Mouse (Mus musculus): ENCODE measurements around the gene Map7. TPM values are rescaled to one million over a fixed set of nuclear protein-coding genes. Genes with fewer than 3 reads are reported as not detected.

Map7 gene
- polyA plus RNA-seq, 1 experiment = 9.2 TPM

GRCm38 (mm10) chr10:20152131-20152530, 3.9 kb downstream of the Map7 start:
- DNase-seq (ENCODE audit: low spot score) = no peak

GRCm38 (mm10) chr10:20153507-20153906, 5.2 kb downstream of the Map7 start:
- no peak for DNase-seq (ENCODE audit: low spot score)

GRCm38 (mm10) chr10:20155401-20155800, 7.1 kb downstream of the Map7 start:
- no peak for DNase-seq (ENCODE audit: low spot score)

- no peak for DNase-seq (ENCODE audit: low spot score)
Observed at GRCm38 (mm10) chr10:20157021-20157726, 8.9 kb downstream of the Map7 start.

GRCm38 (mm10) chr10:20158756-20159155, 10.5 kb downstream of the Map7 start:
- DNase-seq (ENCODE audit: low spot score) = no peak

- no peak for DNase-seq (ENCODE audit: low spot score)
Observed at GRCm38 (mm10) chr10:20159308-20159707, 11.0 kb downstream of the Map7 start.

- no peak for DNase-seq (ENCODE audit: low spot score)
Observed at GRCm38 (mm10) chr10:20160914-20161313, 12.6 kb downstream of the Map7 start.

- DNase-seq (ENCODE audit: low spot score) = no peak
Observed at GRCm38 (mm10) chr10:20164810-20165209, 16.5 kb downstream of the Map7 start.

- no peak for DNase-seq (ENCODE audit: low spot score)
Observed at GRCm38 (mm10) chr10:20166797-20167196, 18.5 kb downstream of the Map7 start.

GRCm38 (mm10) chr10:20167467-20167866, 19.2 kb downstream of the Map7 start:
- DNase-seq (ENCODE audit: low spot score) = no peak

- no peak for DNase-seq (ENCODE audit: low spot score)
Observed at GRCm38 (mm10) chr10:20169182-20169674, 21.0 kb downstream of the Map7 start.

- DNase-seq (ENCODE audit: low spot score) = no peak
Observed at GRCm38 (mm10) chr10:20169927-20170604, 21.8 kb downstream of the Map7 start.

- peak; percentile 35 for DNase-seq (ENCODE audit: low spot score)
Observed at GRCm38 (mm10) chr10:20170605-20171088, 22.4 kb downstream of the Map7 start.

- no peak for DNase-seq (ENCODE audit: low spot score)
Observed at GRCm38 (mm10) chr10:20171209-20171608, 22.9 kb downstream of the Map7 start.

- DNase-seq (ENCODE audit: low spot score) = no peak
Observed at GRCm38 (mm10) chr10:20171756-20172155, 23.5 kb downstream of the Map7 start.

- DNase-seq (ENCODE audit: low spot score) = no peak
Observed at GRCm38 (mm10) chr10:20173733-20174132, 25.5 kb downstream of the Map7 start.

GRCm38 (mm10) chr10:20176054-20176453, 27.8 kb downstream of the Map7 start:
- no peak for DNase-seq (ENCODE audit: low spot score)

GRCm38 (mm10) chr10:20178807-20179605, 30.7 kb downstream of the Map7 start:
- DNase-seq (ENCODE audit: low spot score) = no peak

GRCm38 (mm10) chr10:20181198-20181597, 32.9 kb downstream of the Map7 start:
- DNase-seq (ENCODE audit: low spot score) = no peak

GRCm38 (mm10) chr10:20181680-20182399, 33.6 kb downstream of the Map7 start:
- DNase-seq (ENCODE audit: low spot score) = no peak

GRCm38 (mm10) chr10:20184326-20184725, 36.1 kb downstream of the Map7 start:
- DNase-seq (ENCODE audit: low spot score) = no peak

GRCm38 (mm10) chr10:20185264-20185663, 37.0 kb downstream of the Map7 start:
- no peak for DNase-seq (ENCODE audit: low spot score)

Measured in urinary bladder, adult 2 months (tissue).